In genomic region chr1:177753496-177753895, GRCm38 (mm10) we compare ENCODE assay signal across 24 mouse cellular contexts. TPM values are rescaled to one million over a fixed set of nuclear protein-coding genes. Genes with fewer than 3 reads are reported as not detected.
A peak's percentile ranks its signal among the peaks of the same experiment; 100 is the strongest.
DNase-seq lines count a peak whose midpoint lies in the region; TF ChIP-seq lines count a peak whose summit lies in the region.
"Had no signal": no experiment of that assay in that cellular context is flagged by ENCODE, and none has a peak within 500 bp of the region (broad histone marks: within the 10 kb centered on the region; RNA-seq: fewer than 3 reads in every experiment).

No protein-coding gene starts in this region.

- H3K27ac ChIP-seq in ES-Bruce4 (ENCODE audit: insufficient read depth, low read length) = peak overlapping the region; percentile 62; the same call in 1 of the 2 replicates
- H3K27ac ChIP-seq in embryonic facial prominence, embryonic 10.5 days (replicated peaks) = no peak overlapping the region
- H3K27ac ChIP-seq: embryonic facial prominence, embryonic 12.5 days had no signal

- 46% methylated on average over 1 of the region's 1 CpGs for WGBS in embryonic facial prominence, embryonic 10.5 days

- TF ChIP-seq EP300 in ES-Bruce4 (IDR thresholded peaks at IDR 0.05; ENCODE audit: insufficient read depth, low read depth, low read length) = no peak

- H3K9me3 ChIP-seq in ES-Bruce4 (replicated peaks; ENCODE audit: control insufficient read depth, insufficient read depth, low read length, poor library complexity, severe bottlenecking) = peaks cover 34% of the 10 kb centered on the region
- H3K9me3 ChIP-seq in embryonic facial prominence, embryonic 10.5 days = peaks cover 26% of the 10 kb centered on the region

- no peaks in the 10 kb centered on the region for H3K4me1 ChIP-seq in ES-Bruce4 (ENCODE audit: control insufficient read depth, insufficient read depth, low read length)
- peaks cover 14% of the 10 kb centered on the region for H3K4me1 ChIP-seq in embryonic facial prominence, embryonic 10.5 days

- H3K36me3 ChIP-seq in ES-Bruce4 (ENCODE audit: control insufficient read depth, insufficient read depth, low read length, poor library complexity, severe bottlenecking) = no peaks in the 10 kb centered on the region
- peaks cover 14% of the 10 kb centered on the region for H3K36me3 ChIP-seq in embryonic facial prominence, embryonic 10.5 days (replicated peaks)

- H3K9ac ChIP-seq in ES-Bruce4 (ENCODE audit: low read depth, poor library complexity, severe bottlenecking) = no peak overlapping the region
- H3K9ac ChIP-seq: embryonic facial prominence, embryonic 12.5 days had no signal

- H3K4me3 ChIP-seq in ES-Bruce4 (ENCODE audit: low read depth, low read length) = no peak overlapping the region
- H3K4me3 ChIP-seq in embryonic facial prominence, embryonic 10.5 days = no peak overlapping the region
- H3K4me3 ChIP-seq: embryonic facial prominence, embryonic 12.5 days had no signal

- no peak for TF ChIP-seq CTCF in ES-Bruce4 (IDR thresholded peaks at IDR 0.05; ENCODE audit: low read depth, low read length)

- no peak for TF ChIP-seq POLR2A in ES-Bruce4 (IDR thresholded peaks at IDR 0.05; ENCODE audit: insufficient read depth, low read length)

- H3K27me3 ChIP-seq in ES-Bruce4 (ENCODE audit: control insufficient read depth, insufficient read depth, low read length, poor library complexity, severe bottlenecking) = no peaks in the 10 kb centered on the region
- H3K27me3 ChIP-seq in embryonic facial prominence, embryonic 10.5 days (replicated peaks; ENCODE audit: low read depth, poor library complexity, severe bottlenecking) = no peaks in the 10 kb centered on the region
- H3K27me3 ChIP-seq: embryonic facial prominence, embryonic 12.5 days; Patski had no signal

- DNase-seq in ES-CJ7 (ENCODE audit: low read depth, low spot score) (peak; percentile 88), R1 (ENCODE audit: low read depth, low spot score) (peak; percentile 92)
- DNase-seq in neural tube, embryonic 10.5 days (ENCODE audit: extremely low spot score, low spot score) = no peak
- DNase-seq in embryonic facial prominence, embryonic 10.5 days (ENCODE audit: low spot score) = no peak
- DNase-seq in embryo, embryonic 10 days (ENCODE audit: low spot score) = no peak
- DNase-seq: adrenal gland, adult 8-10 months; adrenal gland, postnatal 14 days; adrenal gland, postnatal 36 days; cerebellum, adult 11-12 months; cerebellum, adult 2 months; cerebellum, adult 9-10 months; cerebellum, postnatal 10 days; cerebellum, postnatal 25 days; embryo, embryonic 11 days had no signal

RNA-seq across cellular contexts. Expression of gene 1700016C15Rik, which starts 23.9 kb away (rescaled TPM):
- polyA plus RNA-seq in ES-Bruce4 (2011; ENCODE audit: insufficient read depth, insufficient read length, low read depth, missing spikeins) = not detected in 2 replicates
- not detected in 2 replicates for polyA plus RNA-seq in embryonic facial prominence, embryonic 10.5 days (2016; fragmentation: Nextera tagmentation; extraction: Ambion mirVana)
- polyA plus RNA-seq: C2C12; cerebellum, adult 2 months; cortical plate, adult 2 months; embryonic facial prominence, embryonic 12.5 days; forebrain, embryonic 11.5 days; forebrain, embryonic 14.5 days; forebrain, embryonic 16.5 days; frontal cortex, adult 2 months; G1E had no signal

RNA-seq across cellular contexts. Expression of gene Adss, which starts 42.8 kb away (rescaled TPM):
- polyA plus RNA-seq in ES-Bruce4 (2011; ENCODE audit: insufficient read depth, insufficient read length, low read depth, missing spikeins) = 157 and 166 TPM in 2 replicates
- 60.7 and 63.9 TPM in 2 replicates for polyA plus RNA-seq in embryonic facial prominence, embryonic 10.5 days (2016; fragmentation: Nextera tagmentation; extraction: Ambion mirVana)

Comparison
In these comparisons a context has a peak if more than half of its experiments do, and no peak if none do; other contexts are left out.
1. DNase-seq: peak in ES-CJ7 (single experiment) and R1 (single experiment); none in neural tube, embryonic 10.5 days (single experiment), embryonic facial prominence, embryonic 10.5 days (single experiment) and embryo, embryonic 10 days (single experiment).